Mouse (Mus musculus): ENCODE data around the gene Kif6. TPM values are rescaled to one million over a fixed set of nuclear protein-coding genes. Genes with fewer than 3 reads are reported as not detected.

Gene Kif6
- polyA plus RNA-seq, 1 experiment from 2014 or later, result 2.8 TPM

- DNase-seq (ENCODE audit: extremely low spot score, low spot score), result no peak
- WGBS, result 91% methylated on average over 3 of the region's 3 CpGs
- H3K27me3 ChIP-seq (ENCODE audit: poor library complexity, severe bottlenecking), result no peaks in the 10 kb centered on the region; the same call in 1 of the 2 replicates
- H3K9me3 ChIP-seq, result no peaks in the 10 kb centered on the region
- no peaks in the 10 kb centered on the region for H3K36me3 ChIP-seq (replicated peaks)
- H3K4me3 ChIP-seq, result no peak overlapping the region
- no peaks in the 10 kb centered on the region for H3K4me1 ChIP-seq
- H3K27ac ChIP-seq, result no peak overlapping the region
Observed at GRCm38 (mm10) chr17:49779576-49779975, 164.6 kb downstream of the Kif6 start.

- Histone ChIP-seq H3K4me1 (peaks cover 7% of the 10 kb centered on the region), H3K36me3 (replicated peaks) (no peaks in the 10 kb centered on the region), H3K27me3 (ENCODE audit: poor library complexity, severe bottlenecking) (no peaks in the 10 kb centered on the region), H3K4me3 (no peak overlapping the region), H3K27ac (no peak overlapping the region), H3K9me3 (no peaks in the 10 kb centered on the region)
- peak; percentile 5 for DNase-seq (ENCODE audit: extremely low spot score, low spot score)
- WGBS, result 90% methylated on average over 5 of the region's 5 CpGs
Observed at GRCm38 (mm10) chr17:49785851-49786250, 170.9 kb downstream of the Kif6 start.

GRCm38 (mm10) chr17:49787351-49787750 is 172.4 kb downstream of the Kif6 start:
- 78% methylated on average over 9 of the region's 9 CpGs for WGBS
- H3K4me1 ChIP-seq, result peaks cover 7% of the 10 kb centered on the region
- no peaks in the 10 kb centered on the region for H3K27me3 ChIP-seq (ENCODE audit: poor library complexity, severe bottlenecking)
- H3K27ac ChIP-seq, result no peak overlapping the region
- H3K36me3 ChIP-seq (replicated peaks), result no peaks in the 10 kb centered on the region
- H3K9me3 ChIP-seq, result no peaks in the 10 kb centered on the region
- H3K4me3 ChIP-seq, result no peak overlapping the region
- no peak for DNase-seq (ENCODE audit: extremely low spot score, low spot score)

GRCm38 (mm10) chr17:49788187-49788974 is 173.4 kb downstream of the Kif6 start:
- Histone ChIP-seq H3K36me3 (replicated peaks) (no peaks in the 10 kb centered on the region), H3K27me3 (ENCODE audit: poor library complexity, severe bottlenecking) (no peaks in the 10 kb centered on the region), H3K4me3 (no peak overlapping the region), H3K4me1 (peaks cover 7% of the 10 kb centered on the region), H3K27ac (no peak overlapping the region), H3K9me3 (no peaks in the 10 kb centered on the region)
- WGBS, result 75% methylated on average over 7 of the region's 7 CpGs
- DNase-seq (ENCODE audit: extremely low spot score, low spot score), result peak; percentile 7

- 89% methylated on average over 5 of the region's 5 CpGs for WGBS
- Histone ChIP-seq H3K4me3 (no peak overlapping the region), H3K27me3 (ENCODE audit: poor library complexity, severe bottlenecking) (no peaks in the 10 kb centered on the region), H3K27ac (no peak overlapping the region), H3K9me3 (no peaks in the 10 kb centered on the region), H3K4me1 (peaks cover 7% of the 10 kb centered on the region), H3K36me3 (replicated peaks) (no peaks in the 10 kb centered on the region)
- DNase-seq (ENCODE audit: extremely low spot score, low spot score), result peak; percentile 8
Observed at GRCm38 (mm10) chr17:49791546-49791945, 176.6 kb downstream of the Kif6 start.

- no peaks in the 10 kb centered on the region for H3K36me3 ChIP-seq (replicated peaks)
- H3K4me3 ChIP-seq, result no peak overlapping the region
- 90% methylated on average over 10 of the region's 10 CpGs for WGBS
- H3K27me3 ChIP-seq (ENCODE audit: poor library complexity, severe bottlenecking), result no peaks in the 10 kb centered on the region
- H3K4me1 ChIP-seq, result peaks cover 7% of the 10 kb centered on the region
- DNase-seq (ENCODE audit: extremely low spot score, low spot score), result peak; percentile 12
- H3K9me3 ChIP-seq, result no peaks in the 10 kb centered on the region
- no peak overlapping the region for H3K27ac ChIP-seq
Observed at GRCm38 (mm10) chr17:49792217-49792743, 177.3 kb downstream of the Kif6 start.

- no peaks in the 10 kb centered on the region for H3K9me3 ChIP-seq
- H3K4me1 ChIP-seq, result peaks cover 7% of the 10 kb centered on the region
- peak; percentile 9 for DNase-seq (ENCODE audit: extremely low spot score, low spot score)
- no peaks in the 10 kb centered on the region for H3K27me3 ChIP-seq (ENCODE audit: poor library complexity, severe bottlenecking)
- WGBS, result 95% methylated on average over 1 of the region's 1 CpGs
- H3K27ac ChIP-seq, result no peak overlapping the region
- no peaks in the 10 kb centered on the region for H3K36me3 ChIP-seq (replicated peaks)
- H3K4me3 ChIP-seq, result no peak overlapping the region
Observed at GRCm38 (mm10) chr17:49792946-49793345, 178.0 kb downstream of the Kif6 start.

- no peak for DNase-seq (ENCODE audit: extremely low spot score, low spot score)
- no peaks in the 10 kb centered on the region for H3K27me3 ChIP-seq (ENCODE audit: poor library complexity, severe bottlenecking)
- WGBS, result 95% methylated on average over 3 of the region's 3 CpGs
Observed at GRCm38 (mm10) chr17:49793965-49794364, 179.0 kb downstream of the Kif6 start.

GRCm38 (mm10) chr17:49795241-49795640 is 180.3 kb downstream of the Kif6 start:
- Histone ChIP-seq H3K9me3 (no peaks in the 10 kb centered on the region), H3K27me3 (ENCODE audit: poor library complexity, severe bottlenecking) (no peaks in the 10 kb centered on the region), H3K4me1 (no peaks in the 10 kb centered on the region), H3K27ac (no peak overlapping the region), H3K36me3 (replicated peaks) (no peaks in the 10 kb centered on the region), H3K4me3 (no peak overlapping the region)
- peak; percentile 11 for DNase-seq (ENCODE audit: extremely low spot score, low spot score)
- WGBS, result 92% methylated on average over 3 of the region's 3 CpGs

More at GRCm38 (mm10) chr17:49793965-49794364, 179.0 kb downstream of the Kif6 start:
- H3K36me3 ChIP-seq (replicated peaks), result no peaks in the 10 kb centered on the region
- H3K27ac ChIP-seq, result no peak overlapping the region
- H3K4me3 ChIP-seq, result no peak overlapping the region
- peaks cover under 1% of the 10 kb centered on the region; the same call in 1 of the 2 replicates for H3K4me1 ChIP-seq
- no peaks in the 10 kb centered on the region for H3K9me3 ChIP-seq

GRCm38 (mm10) chr17:49796116-49796515 is 181.2 kb downstream of the Kif6 start:
- 79% methylated on average over 3 of the region's 3 CpGs for WGBS
- H3K27me3 ChIP-seq (ENCODE audit: poor library complexity, severe bottlenecking), result no peaks in the 10 kb centered on the region
- H3K9me3 ChIP-seq, result no peaks in the 10 kb centered on the region
- no peak overlapping the region for H3K27ac ChIP-seq
- H3K4me1 ChIP-seq, result no peaks in the 10 kb centered on the region
- H3K36me3 ChIP-seq (replicated peaks), result no peaks in the 10 kb centered on the region
- no peak overlapping the region for H3K4me3 ChIP-seq
- peak; percentile 2 for DNase-seq (ENCODE audit: extremely low spot score, low spot score)

- WGBS, result 85% methylated on average over 5 of the region's 5 CpGs
- Histone ChIP-seq H3K27me3 (ENCODE audit: poor library complexity, severe bottlenecking) (no peaks in the 10 kb centered on the region), H3K9me3 (no peaks in the 10 kb centered on the region), H3K4me1 (no peaks in the 10 kb centered on the region), H3K4me3 (no peak overlapping the region), H3K27ac (no peak overlapping the region), H3K36me3 (replicated peaks) (no peaks in the 10 kb centered on the region)
- DNase-seq (ENCODE audit: extremely low spot score, low spot score), result no peak
Observed at GRCm38 (mm10) chr17:49799168-49799567, 184.2 kb downstream of the Kif6 start.

GRCm38 (mm10) chr17:49800157-49800556 is 185.2 kb downstream of the Kif6 start:
- Histone ChIP-seq H3K27me3 (ENCODE audit: poor library complexity, severe bottlenecking) (no peaks in the 10 kb centered on the region), H3K4me3 (no peak overlapping the region), H3K36me3 (replicated peaks) (no peaks in the 10 kb centered on the region), H3K9me3 (no peaks in the 10 kb centered on the region), H3K27ac (no peak overlapping the region), H3K4me1 (no peaks in the 10 kb centered on the region)
- 60% methylated on average over 2 of the region's 2 CpGs for WGBS
- peak; percentile 14 for DNase-seq (ENCODE audit: extremely low spot score, low spot score)

- no peak overlapping the region for H3K4me3 ChIP-seq
- WGBS, result 66% methylated on average over 4 of the region's 4 CpGs
- H3K9me3 ChIP-seq, result no peaks in the 10 kb centered on the region; the same call in 1 of the 2 replicates
- no peaks in the 10 kb centered on the region for H3K36me3 ChIP-seq (replicated peaks)
- no peak overlapping the region for H3K27ac ChIP-seq
- peaks cover 9% of the 10 kb centered on the region; the same call in 1 of the 2 replicates for H3K4me1 ChIP-seq
- H3K27me3 ChIP-seq (ENCODE audit: poor library complexity, severe bottlenecking), result no peaks in the 10 kb centered on the region
- peak; percentile 7 for DNase-seq (ENCODE audit: extremely low spot score, low spot score)
Observed at GRCm38 (mm10) chr17:49807461-49807860, 192.5 kb downstream of the Kif6 start.

All from forebrain, embryonic 10.5 days (tissue).